Mouse (Mus musculus) cerebellum, adult (tissue): ENCODE measurements around the gene Gm5728.
"Not testable (repeated sequence)": the region's sequence is repeated elsewhere in the genome, so short reads cannot be mapped to it uniquely, and the experiment has no call there.

ENCODE experiments used
- ATAC-seq: cut with Nextera tagmentation; 2 replicates; pipeline ENCODE4 v1.9.2; 2017; ENCODE audit warnings: mild to moderate bottlenecking, moderate library complexity, mixed read lengths; ENCODE audit not compliant: insufficient number of reproducible peaks, low FRiP score, low TSS enrichment

Gm5728 gene

GRCm38 (mm10) chr7:20375310-20375709, at the start of gene Gm5728:
TSS of gene Gm5728 (minus strand) at chr7:20375410.
- not testable (repeated sequence) for ATAC-seq

- ATAC-seq, result not testable (repeated sequence)
These were observed 42.4 kb upstream of the Gm5728 start, which contains the start of gene Vmn1r100 for GRCm38 (mm10) chr7:20417642-20418041. TSS of gene Vmn1r100 (plus strand) at chr7:20417942.

DNA sequence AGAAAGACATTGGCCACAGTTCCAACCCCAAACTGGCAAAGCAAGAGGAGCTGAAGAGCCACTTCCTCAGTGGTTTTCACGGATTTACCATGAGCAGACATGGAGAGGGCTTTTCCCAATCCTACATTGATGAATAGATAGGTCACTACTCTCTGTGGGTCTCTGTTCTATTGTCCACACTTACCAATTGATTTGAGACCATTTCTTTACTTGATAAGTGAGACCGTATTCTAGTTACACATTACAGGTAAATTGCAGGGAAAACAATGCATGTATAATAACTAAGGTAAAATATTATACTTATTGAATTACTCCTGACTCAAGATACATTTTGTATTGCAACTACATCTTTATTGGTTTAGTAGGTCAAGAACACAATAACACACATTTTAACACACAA, 41.2 kb downstream of the Gm5728 start, which contains the start of gene Gm4133:
TSS of gene Gm4133 (minus strand) at position 101 of the 400 bp plus-strand sequence.
- not testable (repeated sequence) for ATAC-seq
